Mouse (Mus musculus) urinary bladder, postnatal 36 days (tissue): ENCODE data around the gene Rxra.

Experiments
- DNase-seq, 2 experiments: peaks; one replicate each; pipeline ENCODE4 v3.0.0; 2022; ENCODE audit warnings: low spot score in 2 of 2, mixed read lengths in 1 of 2

The Rxra gene

GRCm38 (mm10) chr2:27670746-27671145 lies 5.5 kb upstream of the Rxra start:
- no peak for DNase-seq

- peak in 1 of 2 experiments; percentile 72 for DNase-seq
These were observed 4.6 kb upstream of the Rxra start for GRCm38 (mm10) chr2:27671633-27672091.

GRCm38 (mm10) chr2:27676478-27677325 lies 462 bp downstream of the Rxra start:
- peak; percentile 68 to 82 for DNase-seq

GRCm38 (mm10) chr2:27677411-27678310 lies 1.4 kb downstream of the Rxra start:
- DNase-seq = no peak

- DNase-seq = no peak
These were observed 2.1 kb downstream of the Rxra start for GRCm38 (mm10) chr2:27678331-27678730.

- DNase-seq = peak in 1 of 2 experiments; percentile 29
These were observed 2.7 kb downstream of the Rxra start for GRCm38 (mm10) chr2:27678836-27679480.

- DNase-seq = peak; percentile 48 to 64
These were observed 3.4 kb downstream of the Rxra start for GRCm38 (mm10) chr2:27679621-27680025.

- peak in 1 of 2 experiments; percentile 16 for DNase-seq
These were observed 3.8 kb downstream of the Rxra start for GRCm38 (mm10) chr2:27680058-27680457.

GRCm38 (mm10) chr2:27680595-27680994 lies 4.4 kb downstream of the Rxra start:
- peak in 1 of 2 experiments; percentile 22 for DNase-seq

- no peak for DNase-seq
These were observed 5.2 kb downstream of the Rxra start for GRCm38 (mm10) chr2:27681426-27681825.

GRCm38 (mm10) chr2:27682096-27682495 lies 5.9 kb downstream of the Rxra start:
- DNase-seq = no peak

GRCm38 (mm10) chr2:27684017-27684657 lies 7.9 kb downstream of the Rxra start:
- DNase-seq = no peak

- DNase-seq = no peak
These were observed 9.7 kb downstream of the Rxra start for GRCm38 (mm10) chr2:27685917-27686316.

GRCm38 (mm10) chr2:27686335-27686734 lies 10.1 kb downstream of the Rxra start:
- DNase-seq = no peak

GRCm38 (mm10) chr2:27687041-27687440 lies 10.8 kb downstream of the Rxra start:
- DNase-seq = no peak

- no peak for DNase-seq
These were observed 11.7 kb downstream of the Rxra start for GRCm38 (mm10) chr2:27687973-27688372.

GRCm38 (mm10) chr2:27690714-27691113 lies 14.5 kb downstream of the Rxra start:
- no peak for DNase-seq

GRCm38 (mm10) chr2:27691139-27691720 lies 15.0 kb downstream of the Rxra start:
- no peak for DNase-seq

GRCm38 (mm10) chr2:27692608-27693007 lies 16.4 kb downstream of the Rxra start:
- no peak for DNase-seq

- no peak for DNase-seq
These were observed 17.4 kb downstream of the Rxra start for GRCm38 (mm10) chr2:27693684-27694083.

- DNase-seq = peak in 1 of 2 experiments; percentile 81
These were observed 23.3 kb downstream of the Rxra start for GRCm38 (mm10) chr2:27699574-27699973.
